Mouse (Mus musculus): Measurements from ENCODE around the gene Tesmin. TPM values are rescaled to one million over a fixed set of nuclear protein-coding genes. Genes with fewer than 3 reads are reported as not detected.

Gene Tesmin
- total RNA-seq, 2 experiments from 2014 or later = 0.18 to 0.81 TPM

DNA sequence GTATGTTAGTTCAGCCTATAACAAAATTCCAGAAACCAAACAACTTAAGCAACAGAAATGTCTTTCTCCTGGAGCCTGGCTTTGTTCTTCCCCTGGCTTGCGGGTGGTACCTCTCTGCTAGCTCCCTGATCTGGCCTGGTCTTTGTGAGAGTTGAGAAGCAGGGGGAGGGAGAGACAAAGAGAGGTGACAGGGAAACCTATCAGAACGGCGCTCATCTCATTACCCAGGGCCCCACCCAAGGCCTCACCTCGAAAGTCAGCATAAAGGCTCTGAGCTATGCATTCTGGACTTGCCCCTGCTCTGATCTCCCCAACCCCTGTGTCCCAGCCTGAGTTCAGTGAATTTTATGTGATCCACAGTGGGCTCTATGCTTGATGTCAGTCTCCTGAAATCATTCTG is 46.0 kb downstream of the Tesmin start:
- Histone ChIP-seq H3K27ac (no peak overlapping the region), H3K4me3 (no peak overlapping the region)
- no peak for TF ChIP-seq CTCF (IDR thresholded peaks at IDR 0.05)
- DNase-seq = no peak
- intact Hi-C loops (cut with DNase I) = loop anchor here (5.0 kb wide), 1 partner anchor 42 kb away; no protein-coding TSS in a partner anchor

GRCm38 (mm10) chr19:3435824-3436223 is 47.2 kb downstream of the Tesmin start:
- DNase-seq = no peak
- H3K27ac ChIP-seq = no peak overlapping the region
- H3K4me3 ChIP-seq = no peak overlapping the region
- TF ChIP-seq CTCF (IDR thresholded peaks at IDR 0.05) = no peak
- intact Hi-C loops (cut with DNase I) = loop anchor here (5.0 kb wide), 1 partner anchor 44 kb away; no protein-coding TSS in a partner anchor

GRCm38 (mm10) chr19:3436840-3437239 is 48.2 kb downstream of the Tesmin start:
- intact Hi-C loops (cut with DNase I) = loop anchor here (5.0 kb wide), 1 partner anchor 45 kb away; no protein-coding TSS in a partner anchor
- TF ChIP-seq CTCF (IDR thresholded peaks at IDR 0.05) = peak; percentile 60
- DNase-seq = peak; percentile 40
- Histone ChIP-seq H3K27ac (no peak overlapping the region), H3K4me3 (no peak overlapping the region)

DNA sequence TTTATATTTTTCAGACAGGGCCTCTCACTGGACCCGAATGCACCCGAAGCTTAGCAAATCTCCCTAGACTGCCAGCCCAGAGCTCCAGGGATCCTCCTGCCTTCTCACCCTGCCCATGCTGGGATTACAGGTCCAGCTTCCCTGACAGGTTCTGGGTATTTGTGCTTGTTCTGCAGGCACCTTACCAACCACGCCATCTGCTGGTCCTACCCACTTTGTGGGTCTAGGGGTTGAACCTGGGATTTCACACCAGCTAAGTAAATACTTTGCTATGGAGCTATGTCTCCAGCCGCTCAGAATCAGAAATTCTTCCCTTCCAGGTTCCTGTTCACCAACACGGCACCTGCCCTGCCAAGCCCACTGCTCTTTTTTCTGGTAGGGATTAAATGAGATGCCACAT is 49.3 kb downstream of the Tesmin start:
- intact Hi-C loops (cut with DNase I) = loop anchor here (5.0 kb wide), 1 partner anchor 46 kb away; no protein-coding TSS in a partner anchor
- DNase-seq = no peak
- Histone ChIP-seq H3K27ac (no peak overlapping the region), H3K4me3 (no peak overlapping the region)
- peak; percentile 49 for TF ChIP-seq CTCF (IDR thresholded peaks at IDR 0.05)

DNA sequence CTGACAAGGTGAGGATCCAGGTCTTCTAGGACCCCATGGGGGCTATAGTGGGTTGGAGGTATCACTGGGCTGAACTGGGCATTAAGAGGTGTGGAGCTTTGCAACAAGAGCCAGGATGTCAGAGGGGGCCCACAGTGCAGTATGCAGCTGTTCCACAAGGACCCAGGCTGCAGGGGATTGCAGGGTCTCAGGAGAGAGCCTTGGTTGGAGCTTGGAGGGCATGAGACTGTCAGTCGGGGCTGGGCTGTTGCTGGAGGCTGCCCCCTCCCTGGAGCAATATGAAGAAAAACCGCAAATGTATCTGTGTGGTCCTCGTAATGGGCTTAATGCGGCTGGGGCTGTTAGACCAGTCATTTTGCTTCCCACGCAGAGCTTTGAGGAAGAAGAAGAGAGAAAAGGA is 52.0 kb downstream of the Tesmin start:
- no peak overlapping the region for H3K4me3 ChIP-seq
- intact Hi-C loops (cut with DNase I) = no loop called here

DNA sequence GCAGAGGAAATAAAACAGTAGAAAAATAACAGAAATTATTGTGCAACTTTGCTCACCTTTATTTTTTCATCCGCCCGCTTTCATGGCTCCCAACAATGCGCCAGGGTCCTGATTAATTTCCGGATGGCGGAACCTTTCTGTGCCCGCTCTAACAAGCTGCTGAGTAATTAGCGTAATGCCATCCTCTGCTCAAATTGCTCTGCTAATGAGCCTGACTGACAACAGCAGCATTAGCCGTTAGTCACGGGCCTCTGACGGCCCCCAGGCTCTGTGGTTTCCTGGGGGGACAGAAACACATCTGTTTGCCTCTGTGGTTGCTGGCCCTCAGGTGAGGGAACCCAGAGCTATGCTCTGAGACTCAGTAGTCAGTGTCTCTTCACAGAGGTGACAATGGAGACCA is 52.4 kb downstream of the Tesmin start:
- Histone ChIP-seq H3K27ac (no peak overlapping the region), H3K4me3 (no peak overlapping the region)
- intact Hi-C loops (cut with DNase I) = no loop called here
- no peak for DNase-seq
- TF ChIP-seq CTCF (IDR thresholded peaks at IDR 0.05) = no peak

More for the DNA sequence above, 52.0 kb downstream of the Tesmin start:
- H3K27ac ChIP-seq = no peak overlapping the region
- no peak for TF ChIP-seq CTCF (IDR thresholded peaks at IDR 0.05)
- no peak for DNase-seq

DNA sequence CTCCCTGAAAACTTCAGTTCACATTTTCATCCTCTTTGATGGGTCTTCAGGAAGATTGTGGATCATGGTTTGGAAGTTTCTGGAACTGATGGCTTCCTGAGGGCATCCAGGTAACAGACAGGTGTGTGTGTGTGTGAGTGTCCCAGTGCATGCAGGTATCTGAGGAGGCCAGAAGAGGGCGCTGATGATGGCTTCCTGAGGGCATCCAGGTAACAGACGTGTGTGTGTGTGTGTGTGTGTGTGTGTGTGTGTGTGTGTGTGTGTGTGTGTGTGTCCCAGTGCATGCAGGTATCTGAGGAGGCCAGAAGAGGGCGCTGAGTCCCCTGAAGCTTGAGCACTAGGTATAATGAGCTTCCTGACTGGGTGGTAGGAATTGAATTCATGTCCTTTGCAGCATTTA is 58.7 kb downstream of the Tesmin start:
- TF ChIP-seq CTCF (IDR thresholded peaks at IDR 0.05) = no peak
- intact Hi-C loops (cut with DNase I) = no loop called here
- Histone ChIP-seq H3K27ac (no peak overlapping the region), H3K4me3 (no peak overlapping the region)
- DNase-seq = no peak

- DNase-seq = no peak
- no peak for TF ChIP-seq CTCF (IDR thresholded peaks at IDR 0.05)
- no peak overlapping the region for H3K4me3 ChIP-seq
- H3K27ac ChIP-seq = no peak overlapping the region
- intact Hi-C loops (cut with DNase I) = loop anchor here (2.0 kb wide), 1 partner anchor 124 kb away; no protein-coding TSS in a partner anchor
Measured at GRCm38 (mm10) chr19:3449248-3449647, 60.6 kb downstream of the Tesmin start.

DNA sequence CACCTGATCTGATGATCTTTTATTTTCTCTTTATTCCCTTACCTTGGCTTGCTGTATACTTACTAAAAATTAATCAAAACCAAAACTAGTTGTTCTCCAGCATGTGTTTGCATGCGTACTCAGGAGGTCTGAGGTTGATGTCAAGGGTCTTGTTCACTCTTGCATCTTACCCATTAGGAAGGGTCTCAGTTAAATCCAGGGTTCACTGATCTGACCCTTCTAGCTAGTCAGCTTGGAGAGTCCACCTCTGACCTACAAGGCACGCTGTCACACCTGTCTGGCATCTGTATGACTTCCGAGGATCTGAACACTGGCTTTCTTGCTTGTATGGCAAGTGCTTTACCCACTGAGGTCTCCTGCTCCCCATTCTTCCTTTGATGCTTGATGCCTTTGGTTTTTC is 62.1 kb downstream of the Tesmin start:
- intact Hi-C loops (cut with DNase I) = loop anchor here (1.0 to 2.0 kb wide), 2 partner anchors 61 to 158 kb away; no protein-coding TSS in a partner anchor
- no peak for TF ChIP-seq CTCF (IDR thresholded peaks at IDR 0.05)
- no peak overlapping the region for H3K27ac ChIP-seq
- no peak for DNase-seq
- no peak overlapping the region for H3K4me3 ChIP-seq

DNA sequence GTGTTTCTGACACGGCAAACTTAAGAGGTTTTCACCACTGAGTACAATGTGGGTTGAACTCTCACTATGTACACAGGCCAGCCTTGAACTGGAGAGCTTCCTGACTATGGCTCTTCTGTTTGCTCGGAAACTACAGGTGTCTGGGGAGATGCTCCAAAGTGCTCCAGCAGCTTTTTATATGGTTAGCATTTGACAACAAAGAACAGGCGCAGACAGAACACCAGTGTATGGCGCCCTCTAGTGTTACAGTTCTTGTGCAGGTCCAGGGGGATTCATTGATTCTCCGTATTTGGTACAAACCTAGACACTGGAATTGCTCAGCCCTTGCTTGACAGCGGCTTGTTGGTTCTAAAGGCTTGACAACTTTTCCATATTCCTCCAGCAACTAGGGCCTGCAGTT is 62.5 kb downstream of the Tesmin start:
- DNase-seq = peak; percentile 63
- no peak overlapping the region for H3K27ac ChIP-seq
- intact Hi-C loops (cut with DNase I) = loop anchor here (1.0 to 2.0 kb wide), 2 partner anchors 62 to 158 kb away; no protein-coding TSS in a partner anchor
- peak; percentile 95 for TF ChIP-seq CTCF (IDR thresholded peaks at IDR 0.05)
- H3K4me3 ChIP-seq = no peak overlapping the region

GRCm38 (mm10) chr19:3451649-3452048 is 63.0 kb downstream of the Tesmin start:
- no peak for DNase-seq
- TF ChIP-seq CTCF (IDR thresholded peaks at IDR 0.05) = no peak
- no peak overlapping the region for H3K27ac ChIP-seq
- H3K4me3 ChIP-seq = no peak overlapping the region
- intact Hi-C loops (cut with DNase I) = loop anchor here (1.0 to 2.0 kb wide), 2 partner anchors 62 to 159 kb away; no protein-coding TSS in a partner anchor

Other genes starting within 250 kb of the Tesmin start
- gene Mrpl21, start 106.0 kb upstream of the Tesmin start, total RNA-seq (2021) = 10 to 100 TPM; 55.5 to 67.3 TPM
- gene Ighmbp2, start 105.8 kb upstream of the Tesmin start, total RNA-seq (2021) = 1 to 10 TPM; 3.3 to 4.9 TPM
- gene Cpt1a, start 66.5 kb upstream of the Tesmin start, total RNA-seq (2021) = 1 to 10 TPM; 7.1 to 8.8 TPM
- under 1 TPM in 1 of 2 experiments, not detected in 1; 0.42 TPM for gene Gal, start 25.7 kb downstream of the Tesmin start, total RNA-seq (2021)
- gene Ppp6r3, start 186.9 kb downstream of the Tesmin start, total RNA-seq (2021) = 10 to 100 TPM; 66.1 to 70.5 TPM